Mouse (Mus musculus): Measurements from ENCODE around the gene Gab1.

The Gab1 gene

GRCm38 (mm10) chr8:80880196-80881106 lies at the start of gene Gab1:
Gab1 (minus strand) TSS chr8:80880519.
- DNase-seq (ENCODE audit: extremely low read depth, low read depth), result no peak

GRCm38 (mm10) chr8:80928770-80929169 lies 48.5 kb upstream of the Gab1 start:
- DNase-seq (ENCODE audit: extremely low read depth, low read depth), result no peak

GRCm38 (mm10) chr8:80923794-80924316 lies 43.5 kb upstream of the Gab1 start:
- DNase-seq (ENCODE audit: extremely low read depth, low read depth), result no peak

GRCm38 (mm10) chr8:80922642-80923041 lies 42.3 kb upstream of the Gab1 start:
- DNase-seq (ENCODE audit: extremely low read depth, low read depth), result no peak

GRCm38 (mm10) chr8:80919130-80919529 lies 38.8 kb upstream of the Gab1 start:
- no peak for DNase-seq (ENCODE audit: extremely low read depth, low read depth)

GRCm38 (mm10) chr8:80918531-80918930 lies 38.2 kb upstream of the Gab1 start:
- no peak for DNase-seq (ENCODE audit: extremely low read depth, low read depth)

GRCm38 (mm10) chr8:80916463-80917235 lies 36.3 kb upstream of the Gab1 start:
- DNase-seq (ENCODE audit: extremely low read depth, low read depth), result no peak

- DNase-seq (ENCODE audit: extremely low read depth, low read depth), result no peak
Observed at GRCm38 (mm10) chr8:80913016-80913748, 32.9 kb upstream of the Gab1 start.

- DNase-seq (ENCODE audit: extremely low read depth, low read depth), result no peak
Observed at GRCm38 (mm10) chr8:80911400-80911799, 31.1 kb upstream of the Gab1 start.

GRCm38 (mm10) chr8:80908262-80908907 lies 28.1 kb upstream of the Gab1 start:
- no peak for DNase-seq (ENCODE audit: extremely low read depth, low read depth)

GRCm38 (mm10) chr8:80902354-80902753 lies 22.0 kb upstream of the Gab1 start:
- DNase-seq (ENCODE audit: extremely low read depth, low read depth), result no peak

- DNase-seq (ENCODE audit: extremely low read depth, low read depth), result no peak
Observed at GRCm38 (mm10) chr8:80899364-80899763, 19.0 kb upstream of the Gab1 start.

GRCm38 (mm10) chr8:80896026-80896425 lies 15.7 kb upstream of the Gab1 start:
- no peak for DNase-seq (ENCODE audit: extremely low read depth, low read depth)

GRCm38 (mm10) chr8:80895397-80895796 lies 15.1 kb upstream of the Gab1 start:
- no peak for DNase-seq (ENCODE audit: extremely low read depth, low read depth)

- DNase-seq (ENCODE audit: extremely low read depth, low read depth), result no peak
Observed at GRCm38 (mm10) chr8:80894528-80894927, 14.2 kb upstream of the Gab1 start.

GRCm38 (mm10) chr8:80879426-80880195 lies 708 bp downstream of the Gab1 start:
- DNase-seq (ENCODE audit: extremely low read depth, low read depth), result no peak

- DNase-seq (ENCODE audit: extremely low read depth, low read depth), result no peak
Observed at GRCm38 (mm10) chr8:80878801-80879425, 1.4 kb downstream of the Gab1 start.

- no peak for DNase-seq (ENCODE audit: extremely low read depth, low read depth)
Observed at GRCm38 (mm10) chr8:80878146-80878545, 2.2 kb downstream of the Gab1 start.

- no peak for DNase-seq (ENCODE audit: extremely low read depth, low read depth)
Observed at GRCm38 (mm10) chr8:80875537-80875936, 4.8 kb downstream of the Gab1 start.

Measured in MEL-GATA-1-ER (cell line).